Mouse (Mus musculus) G1E (cell line): ENCODE data around the gene Rcor1. TPM values are rescaled to one million over a fixed set of nuclear protein-coding genes. Genes with fewer than 3 reads are reported as not detected.

Source experiments
- ATAC-seq: 2 replicates; pipeline ENCODE4 v1.8.0; 2016; ENCODE audit warnings: mild to moderate bottlenecking; ENCODE audit not compliant: insufficient number of reproducible peaks, poor library complexity, low FRiP score, severe bottlenecking; ENCODE audit errors: extremely low read depth
- DNase-seq: peaks from one replicate; pipeline ENCODE4 v3.0.0; 2012; ENCODE audit warnings: low spot score
- H3K27me3 ChIP-seq: 2 replicates; pipeline ENCODE4 v1.6.1; 2012; ENCODE audit warnings: mild to moderate bottlenecking, low read length, inconsistent platforms; ENCODE audit not compliant: insufficient read depth
- H3K36me3 ChIP-seq: replicated peaks from 2 replicates; pipeline ENCODE3; 2012; ENCODE audit warnings: mild to moderate bottlenecking, inconsistent platforms
- H3K4me1 ChIP-seq: 2 replicates; pipeline ENCODE4 v1.6.1; 2012; ENCODE audit warnings: low read depth, low read length, inconsistent platforms, mixed read lengths; ENCODE audit not compliant: insufficient read depth
- H3K4me3 ChIP-seq: 2 replicates; pipeline ENCODE4 v1.5.1; 2012; ENCODE audit warnings: low read depth, mild to moderate bottlenecking, inconsistent platforms, low read length, moderate library complexity, mixed read lengths
- H3K9me3 ChIP-seq: replicated peaks from 2 replicates; pipeline ENCODE4 v1.6.1; 2012; ENCODE audit warnings: inconsistent platforms
- CTCF ChIP-seq: IDR thresholded peaks from 2 replicates; pipeline ENCODE4 v1.5.1; 2012; ENCODE audit warnings: low read depth, low read length, inconsistent platforms, mixed read lengths
- GATA1 ChIP-seq: IDR thresholded peaks from 2 replicates; pipeline ENCODE4 v1.6.1; 2012; ENCODE audit warnings: borderline replicate concordance, low read length, inconsistent platforms, mixed read lengths
- GATA2 ChIP-seq: IDR thresholded peaks from 2 replicates; pipeline ENCODE4 v1.6.1; 2012; ENCODE audit warnings: low read depth, low read length, inconsistent platforms, borderline replicate concordance
- POLR2AphosphoS5 ChIP-seq: IDR thresholded peaks from 2 replicates; pipeline ENCODE4 v1.6.1; 2012; ENCODE audit warnings: low read depth, low read length, inconsistent platforms; ENCODE audit not compliant: insufficient replicate concordance
- TAL1 ChIP-seq: conservative IDR thresholded peaks from 2 replicates; pipeline ENCODE4 v1.6.1; 2012; ENCODE audit warnings: low read depth, low read length, inconsistent platforms, mixed read lengths
- polyA plus RNA-seq: library from polyadenylated mRNA; stranded (reverse); fragments of >175 nt; gene quantifications from 2 replicates; pipeline ENCODE4 v1.2.3, GENCODE M21; 2012
- total RNA-seq, 2 experiments: library from RNA; stranded (forward) in 1 of 2; stranded (reverse) in 1 of 2; fragments of 200-1000 nt in 1 of 2; fragments of >200 nt in 1 of 2; fragmentation: Nextera tagmentation in 1 of 2; gene quantifications; 2 replicates each; pipeline ENCODE4 v1.2.3; 2014 to 2017

The Rcor1 gene
- total and polyA plus RNA-seq, 3 experiments = 84.4 to 304 (median 125) TPM

DNA sequence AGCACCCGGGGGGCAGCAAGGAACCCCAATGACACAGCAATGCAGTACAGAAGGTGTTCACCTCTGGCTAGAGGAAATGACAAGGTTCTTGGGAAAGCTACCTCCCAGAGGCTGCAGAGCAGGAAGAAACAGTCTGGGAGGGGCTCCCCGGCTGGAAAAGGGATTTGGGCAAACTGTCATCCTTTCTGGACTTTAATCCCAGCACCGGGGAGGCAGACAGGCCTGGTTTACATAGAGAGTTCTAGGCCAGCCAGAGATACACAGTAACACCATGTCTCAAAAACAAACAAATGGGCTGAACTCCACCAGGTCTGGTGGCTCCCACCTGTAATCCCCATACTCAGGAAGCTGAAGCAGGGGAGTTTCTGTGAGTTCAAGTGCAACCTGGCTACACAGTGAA is 45.9 kb upstream of the Rcor1 start:
- peaks cover 7% of the 10 kb centered on the region for H3K9me3 ChIP-seq
- no peak for TF ChIP-seq POLR2AphosphoS5
- no peak for TF ChIP-seq GATA2
- no peak for TF ChIP-seq GATA1
- no peak for TF ChIP-seq CTCF
- no peak for TF ChIP-seq TAL1
- H3K4me1 ChIP-seq = peaks cover 54% of the 10 kb centered on the region
- ATAC-seq (no peak), DNase-seq (no peak)
- H3K27me3 ChIP-seq = no peaks in the 10 kb centered on the region
- H3K4me3 ChIP-seq = no peak overlapping the region; the same call in 1 of the 2 replicates
- H3K36me3 ChIP-seq = no peaks in the 10 kb centered on the region

GRCm38 (mm10) chr12:110994666-110995065 is 44.5 kb upstream of the Rcor1 start:
- TF ChIP-seq GATA1 = no peak
- no peak for TF ChIP-seq POLR2AphosphoS5
- no peak for TF ChIP-seq CTCF
- TF ChIP-seq GATA2 = no peak
- no peak for TF ChIP-seq TAL1
- ATAC-seq (no peak), DNase-seq (no peak)
- H3K27me3 ChIP-seq = no peaks in the 10 kb centered on the region
- H3K4me1 ChIP-seq = peaks cover 47% of the 10 kb centered on the region
- H3K36me3 ChIP-seq = no peaks in the 10 kb centered on the region
- no peak overlapping the region for H3K4me3 ChIP-seq
- peaks cover 14% of the 10 kb centered on the region for H3K9me3 ChIP-seq

DNA sequence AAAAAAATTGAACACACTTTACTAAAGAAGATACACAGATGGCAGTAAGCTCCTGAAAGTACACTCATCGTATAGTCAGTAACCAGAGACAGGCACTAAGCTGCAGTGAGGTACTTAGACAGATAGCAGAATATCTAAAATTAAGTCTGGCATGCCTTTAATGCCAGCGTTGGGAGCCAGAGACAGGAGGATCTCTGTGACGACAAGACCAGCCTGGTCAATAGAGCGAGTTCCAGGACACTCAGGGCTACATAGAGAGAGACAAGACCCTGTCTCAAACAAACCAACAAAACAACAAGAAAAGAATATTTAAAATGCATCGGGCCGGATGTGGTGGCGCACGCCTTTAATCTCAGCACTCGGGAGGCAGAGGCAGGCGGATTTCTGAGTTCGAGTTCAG is 41.1 kb upstream of the Rcor1 start:
- no peak overlapping the region for H3K4me3 ChIP-seq
- TF ChIP-seq POLR2AphosphoS5 (no peak), GATA2 (no peak), CTCF (no peak), TAL1 (no peak), GATA1 (no peak)
- H3K9me3 ChIP-seq = peaks cover 14% of the 10 kb centered on the region
- DNase-seq = no peak
- peaks cover 29% of the 10 kb centered on the region for H3K4me1 ChIP-seq
- no peak for ATAC-seq
- no peaks in the 10 kb centered on the region for H3K36me3 ChIP-seq
- H3K27me3 ChIP-seq = peaks cover 5% of the 10 kb centered on the region; the same call in 1 of the 2 replicates

DNA sequence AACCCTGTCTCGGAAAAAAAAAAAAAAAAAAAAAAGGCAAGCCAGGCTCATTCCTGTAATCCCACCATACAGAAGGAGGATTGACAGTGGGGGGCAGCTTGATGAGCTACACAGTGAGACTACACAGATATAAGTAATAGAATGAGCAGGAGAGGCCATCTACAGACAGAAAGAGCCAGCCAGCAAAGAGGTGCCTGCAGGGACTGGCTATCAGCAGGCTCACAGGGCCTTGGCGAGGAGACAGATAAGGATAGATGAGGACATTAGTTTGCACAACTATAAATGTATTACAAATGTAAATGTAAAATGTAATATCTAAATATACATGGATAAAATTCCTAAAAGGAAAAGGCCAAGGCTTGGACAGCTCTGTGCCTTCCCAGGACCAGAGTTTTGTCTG is 39.3 kb upstream of the Rcor1 start:
- Histone ChIP-seq H3K27me3 (peaks cover 5% of the 10 kb centered on the region; the same call in 1 of the 2 replicates), H3K9me3 (peaks cover 14% of the 10 kb centered on the region), H3K4me3 (no peak overlapping the region), H3K4me1 (peaks cover 34% of the 10 kb centered on the region), H3K36me3 (no peaks in the 10 kb centered on the region)
- no peak for TF ChIP-seq TAL1
- no peak for TF ChIP-seq CTCF
- no peak for TF ChIP-seq POLR2AphosphoS5
- no peak for TF ChIP-seq GATA2
- TF ChIP-seq GATA1 = no peak
- DNase-seq (no peak), ATAC-seq (no peak)

DNA sequence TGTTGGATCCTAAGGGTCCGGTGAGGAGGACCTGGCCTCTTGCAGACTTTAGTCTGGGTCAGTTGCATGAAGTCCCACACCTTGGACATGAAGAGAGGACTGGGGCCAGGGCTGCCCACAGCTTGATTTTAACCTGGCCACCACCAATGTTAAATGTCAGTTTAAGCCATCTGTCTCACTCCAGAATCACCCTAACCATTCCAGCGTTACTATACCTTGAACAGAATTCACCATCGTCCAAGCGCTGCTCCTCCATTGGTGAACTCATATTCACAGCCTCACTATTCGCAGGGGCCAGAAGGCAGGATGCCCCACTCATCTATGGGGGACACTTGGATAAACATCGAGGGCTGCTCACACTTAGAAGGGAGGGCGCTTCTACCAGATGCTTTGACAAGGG is 38.2 kb upstream of the Rcor1 start:
- peaks cover 5% of the 10 kb centered on the region; the same call in 1 of the 2 replicates for H3K27me3 ChIP-seq
- peaks cover 43% of the 10 kb centered on the region for H3K4me1 ChIP-seq
- ATAC-seq (no peak), DNase-seq (no peak)
- no peak overlapping the region for H3K4me3 ChIP-seq
- TF ChIP-seq GATA1 (no peak), POLR2AphosphoS5 (no peak), TAL1 (no peak), CTCF (no peak), GATA2 (no peak)
- H3K9me3 ChIP-seq = peaks cover 14% of the 10 kb centered on the region
- no peaks in the 10 kb centered on the region for H3K36me3 ChIP-seq

DNA sequence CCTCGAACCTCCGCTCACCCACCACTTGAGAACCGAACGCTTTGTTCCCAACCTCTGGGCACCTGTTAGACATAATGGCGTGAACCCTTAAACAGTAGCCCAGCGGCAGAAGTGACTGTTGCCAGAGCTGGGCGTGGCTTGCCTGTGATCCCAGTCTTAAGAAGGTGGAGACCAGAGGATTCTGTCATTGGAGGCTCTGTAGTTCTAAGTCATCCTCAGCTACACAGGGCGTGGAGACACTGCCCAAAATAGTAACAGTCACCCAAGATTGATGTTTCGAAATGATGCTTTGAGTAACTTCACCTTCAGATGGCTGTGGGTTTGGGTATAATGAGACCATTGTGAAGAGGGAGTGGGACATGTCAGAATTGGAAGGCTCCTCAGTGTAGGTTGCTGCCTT is 35.0 kb upstream of the Rcor1 start:
- no peak for ATAC-seq
- Histone ChIP-seq H3K36me3 (no peaks in the 10 kb centered on the region), H3K4me3 (no peak overlapping the region), H3K27me3 (peaks cover 5% of the 10 kb centered on the region; the same call in 1 of the 2 replicates), H3K9me3 (no peaks in the 10 kb centered on the region), H3K4me1 (peaks cover 75% of the 10 kb centered on the region)
- no peak for TF ChIP-seq GATA1
- DNase-seq = no peak

GRCm38 (mm10) chr12:111005803-111006202 is 33.3 kb upstream of the Rcor1 start:
- Histone ChIP-seq H3K36me3 (no peaks in the 10 kb centered on the region), H3K9me3 (no peaks in the 10 kb centered on the region), H3K4me1 (peaks cover 79% of the 10 kb centered on the region), H3K4me3 (no peak overlapping the region), H3K27me3 (peaks cover 5% of the 10 kb centered on the region; the same call in 1 of the 2 replicates)
- DNase-seq (no peak), ATAC-seq (no peak)
- TF ChIP-seq GATA2 (no peak), CTCF (no peak), TAL1 (no peak)
